Mouse (Mus musculus) forebrain, embryonic 15.5 days (tissue): ENCODE data around the gene Lrrc34. TPM values are rescaled to one million over a fixed set of nuclear protein-coding genes. Genes with fewer than 3 reads are reported as not detected.

Experiments
- ATAC-seq: fragments of 200-750 bp; cut with Nextera tagmentation; replicated peaks from 2 replicates; pipeline ENCODE4 v1.8.0; 2017; ENCODE audit warnings: mild to moderate bottlenecking, moderate TSS enrichment, moderate library complexity
- H3K27ac ChIP-seq: fragments of 300-500 bp; sonication (generic); replicated peaks from 2 replicates; pipeline ENCODE4 v1.5.1; 2015; ENCODE audit warnings: mild to moderate bottlenecking, inconsistent platforms
- H3K27me3 ChIP-seq: fragments of 300-500 bp; sonication (generic); 2 replicates; pipeline ENCODE4 v1.6.1; 2015; ENCODE audit warnings: inconsistent platforms
- H3K36me3 ChIP-seq: fragments of 300-500 bp; sonication (generic); 2 replicates; pipeline ENCODE4 v1.6.1; 2015; ENCODE audit warnings: mild to moderate bottlenecking, inconsistent platforms
- H3K4me1 ChIP-seq: fragments of 300-500 bp; sonication (generic); 2 replicates; pipeline ENCODE4 v1.6.1; 2015; ENCODE audit warnings: inconsistent platforms
- H3K4me2 ChIP-seq: fragments of 300-500 bp; sonication (generic); replicated peaks from 2 replicates; pipeline ENCODE4 v1.6.1; 2015; ENCODE audit warnings: mild to moderate bottlenecking, inconsistent platforms
- H3K4me3 ChIP-seq: fragments of 300-500 bp; sonication (generic); 2 replicates; pipeline ENCODE4 v1.5.1; 2015; ENCODE audit warnings: mild to moderate bottlenecking, inconsistent platforms
- H3K9ac ChIP-seq: fragments of 300-500 bp; sonication (generic); replicated peaks from 2 replicates; pipeline ENCODE4 v1.6.1; 2015; ENCODE audit warnings: mild to moderate bottlenecking, inconsistent platforms
- H3K9me3 ChIP-seq: fragments of 300-500 bp; sonication (generic); 2 replicates; pipeline ENCODE4 v1.6.1; 2016; ENCODE audit warnings: inconsistent platforms
- WGBS: fragments of 180-500 bp; shearing (Covaris S2); methylation state at CpG from one replicate; pipeline ENCODE4 v1.1.7; 2015; ENCODE audit warnings: mixed read lengths; 5-methylcytosine and 5-hydroxymethylcytosine counted together
- polyA plus RNA-seq: library from polyadenylated mRNA; unstranded; fragments of >200 nt; fragmentation: Nextera tagmentation; extraction: Ambion mirVana; gene quantifications from 2 replicates; pipeline ENCODE4 v1.2.1, GENCODE M21; 2015

Lrrc34 gene
- polyA plus RNA-seq, 1 experiment from 2014 or later, result 1.9 TPM

- ATAC-seq, result no peak
- WGBS, result 84% methylated on average over 4 of the region's 4 CpGs
- Histone ChIP-seq H3K9me3 (no peaks in the 10 kb centered on the region), H3K4me3 (no peak overlapping the region), H3K9ac (no peak overlapping the region), H3K27me3 (no peaks in the 10 kb centered on the region), H3K4me2 (no peak overlapping the region), H3K36me3 (no peaks in the 10 kb centered on the region), H3K27ac (no peak overlapping the region), H3K4me1 (no peaks in the 10 kb centered on the region)
Observed at GRCm38 (mm10) chr3:30635629-30636028, 12.0 kb downstream of the Lrrc34 start.

- Histone ChIP-seq H3K4me3 (no peak overlapping the region), H3K27me3 (no peaks in the 10 kb centered on the region), H3K4me1 (no peaks in the 10 kb centered on the region), H3K27ac (no peak overlapping the region), H3K36me3 (no peaks in the 10 kb centered on the region), H3K9me3 (no peaks in the 10 kb centered on the region), H3K4me2 (no peak overlapping the region), H3K9ac (no peak overlapping the region)
- 62% methylated on average over 3 of the region's 3 CpGs for WGBS
- no peak for ATAC-seq
Observed at GRCm38 (mm10) chr3:30633681-30634080, 14.0 kb downstream of the Lrrc34 start.

- Histone ChIP-seq H3K9ac (no peak overlapping the region), H3K27ac (no peak overlapping the region), H3K9me3 (no peaks in the 10 kb centered on the region), H3K27me3 (no peaks in the 10 kb centered on the region), H3K4me3 (no peak overlapping the region), H3K4me2 (no peak overlapping the region), H3K4me1 (no peaks in the 10 kb centered on the region), H3K36me3 (peaks cover 34% of the 10 kb centered on the region)
- ATAC-seq, result no peak
- WGBS, result 88% methylated on average over 8 of the region's 8 CpGs
Observed at GRCm38 (mm10) chr3:30620132-30620531, 27.5 kb downstream of the Lrrc34 start.

GRCm38 (mm10) chr3:30610930-30611329 lies 36.7 kb downstream of the Lrrc34 start:
- no peak for ATAC-seq
- Histone ChIP-seq H3K9ac (no peak overlapping the region), H3K4me3 (no peak overlapping the region), H3K27me3 (no peaks in the 10 kb centered on the region), H3K36me3 (peaks cover 78% of the 10 kb centered on the region), H3K9me3 (no peaks in the 10 kb centered on the region), H3K4me2 (no peak overlapping the region), H3K27ac (no peak overlapping the region), H3K4me1 (peaks cover 5% of the 10 kb centered on the region; the same call in 1 of the 2 replicates)
- 88% methylated on average over 4 of the region's 4 CpGs for WGBS

- 92% methylated on average over 3 of the region's 3 CpGs for WGBS
- Histone ChIP-seq H3K4me2 (no peak overlapping the region), H3K9me3 (no peaks in the 10 kb centered on the region), H3K4me1 (peaks cover 7% of the 10 kb centered on the region; the same call in 1 of the 2 replicates), H3K9ac (no peak overlapping the region), H3K4me3 (no peak overlapping the region), H3K27ac (no peak overlapping the region), H3K36me3 (peaks cover 70% of the 10 kb centered on the region), H3K27me3 (no peaks in the 10 kb centered on the region)
- no peak for ATAC-seq
Observed at GRCm38 (mm10) chr3:30608999-30609398, 38.7 kb downstream of the Lrrc34 start.

- ATAC-seq, result no peak
- Histone ChIP-seq H3K4me1 (peaks cover 28% of the 10 kb centered on the region), H3K4me3 (peak overlapping the region; percentile 90), H3K27me3 (no peaks in the 10 kb centered on the region), H3K4me2 (peak overlapping the region; percentile 59), H3K9ac (peak overlapping the region; percentile 77; the same call in 1 of the 2 replicates), H3K9me3 (no peaks in the 10 kb centered on the region), H3K27ac (no peak overlapping the region), H3K36me3 (peaks cover 26% of the 10 kb centered on the region)
- 26% methylated on average over 10 of the region's 10 CpGs for WGBS
Observed at GRCm38 (mm10) chr3:30603256-30603655, 44.4 kb downstream of the Lrrc34 start.

- 0% methylated on average over 27 of the region's 27 CpGs for WGBS
- peaks cover 26% of the 10 kb centered on the region for H3K4me1 ChIP-seq
- H3K36me3 ChIP-seq, result peaks cover 22% of the 10 kb centered on the region
- no peaks in the 10 kb centered on the region for H3K27me3 ChIP-seq
- H3K9ac ChIP-seq, result peak overlapping the region; percentile 77
- H3K4me2 ChIP-seq, result peak overlapping the region; percentile 59
- H3K4me3 ChIP-seq, result peak overlapping the region; percentile 90
- no peak; the same call in 1 of the 2 replicates for ATAC-seq
- H3K9me3 ChIP-seq, result no peaks in the 10 kb centered on the region
- H3K27ac ChIP-seq, result peak overlapping the region; percentile 97
Observed at GRCm38 (mm10) chr3:30602740-30603098, 45.0 kb downstream of the Lrrc34 start.

- ATAC-seq, result peak; percentile 96
- H3K27ac ChIP-seq, result peak within 1 kb of the TSS; percentile 97
- peaks cover 17% of the 10 kb centered on the region for H3K36me3 ChIP-seq
- WGBS, result under 1% methylated on average over 40 of the region's 40 CpGs
- peak within 1 kb of the TSS; percentile 75 for H3K4me2 ChIP-seq
- peaks cover 26% of the 10 kb centered on the region for H3K4me1 ChIP-seq
- H3K27me3 ChIP-seq, result no peaks in the 10 kb centered on the region
- H3K9me3 ChIP-seq, result no peaks in the 10 kb centered on the region
- H3K4me3 ChIP-seq, result peak within 1 kb of the TSS; percentile 90
- peak within 1 kb of the TSS; percentile 77 for H3K9ac ChIP-seq
Observed at GRCm38 (mm10) chr3:30602065-30602739, 45.5 kb downstream of the Lrrc34 start, which contains the start of gene Mynn. Gene Mynn (plus strand): TSS chr3:30602065.

- WGBS, result under 1% methylated on average over 13 of the region's 13 CpGs
- Histone ChIP-seq H3K4me1 (peaks cover 26% of the 10 kb centered on the region), H3K36me3 (peaks cover 14% of the 10 kb centered on the region), H3K4me2 (peak overlapping the region; percentile 75), H3K9ac (peak overlapping the region; percentile 77; the same call in 1 of the 2 replicates), H3K27ac (peak overlapping the region; percentile 97), H3K4me3 (peak overlapping the region; percentile 90), H3K9me3 (no peaks in the 10 kb centered on the region), H3K27me3 (no peaks in the 10 kb centered on the region)
- ATAC-seq, result no peak
Observed at GRCm38 (mm10) chr3:30601610-30602064, 46.0 kb downstream of the Lrrc34 start.

- under 1% methylated on average over 17 of the region's 17 CpGs for WGBS
Observed at GRCm38 (mm10) chr3:30601175-30601574, 46.5 kb downstream of the Lrrc34 start.

GRCm38 (mm10) chr3:30600717-30601116 lies 47.0 kb downstream of the Lrrc34 start:
- 0 out of 2 replicates have a peak, but pooled peaks have one; percentile 0 for ATAC-seq

More at GRCm38 (mm10) chr3:30601175-30601574, 46.5 kb downstream of the Lrrc34 start:
- Histone ChIP-seq H3K27ac (peak overlapping the region; percentile 78), H3K4me2 (peak overlapping the region; percentile 75), H3K36me3 (peaks cover 10% of the 10 kb centered on the region), H3K9ac (no peak overlapping the region), H3K4me1 (peaks cover 26% of the 10 kb centered on the region), H3K27me3 (no peaks in the 10 kb centered on the region), H3K9me3 (no peaks in the 10 kb centered on the region), H3K4me3 (peak overlapping the region; percentile 90)
- peak; percentile 17; the same call in 1 of the 2 replicates for ATAC-seq

GRCm38 (mm10) chr3:30599711-30600545 lies 47.7 kb downstream of the Lrrc34 start, which contains the start of gene Actrt3:
Gene Actrt3 (minus strand): TSS chr3:30599939.
- H3K36me3 ChIP-seq, result peaks cover 5% of the 10 kb centered on the region; the same call in 1 of the 2 replicates
- peaks cover 32% of the 10 kb centered on the region for H3K4me1 ChIP-seq
- no peaks in the 10 kb centered on the region for H3K27me3 ChIP-seq
- 2% methylated on average over 32 of the region's 32 CpGs for WGBS
- peak within 1 kb of the TSS; percentile 90 for H3K4me3 ChIP-seq
- H3K9me3 ChIP-seq, result no peaks in the 10 kb centered on the region
- H3K4me2 ChIP-seq, result peak within 1 kb of the TSS; percentile 75
- peak within 1 kb of the TSS; percentile 59 for H3K9ac ChIP-seq
- peak within 1 kb of the TSS; percentile 78 for H3K27ac ChIP-seq
- no peak for ATAC-seq

More at GRCm38 (mm10) chr3:30600717-30601116, 47.0 kb downstream of the Lrrc34 start:
- under 1% methylated on average over 14 of the region's 14 CpGs for WGBS
- Histone ChIP-seq H3K27me3 (no peaks in the 10 kb centered on the region), H3K9ac (peak overlapping the region; percentile 41), H3K27ac (peak overlapping the region; percentile 78), H3K9me3 (no peaks in the 10 kb centered on the region), H3K4me3 (peak overlapping the region; percentile 90), H3K4me2 (peak overlapping the region; percentile 75), H3K36me3 (peaks cover 9% of the 10 kb centered on the region; the same call in 1 of the 2 replicates), H3K4me1 (peaks cover 30% of the 10 kb centered on the region)
